In genomic region chr8:69940386-69940785, GRCm38 (mm10) we compare ENCODE assay signal across 13 mouse cellular contexts. TPM values are rescaled to one million over a fixed set of nuclear protein-coding genes. Genes with fewer than 3 reads are reported as not detected.
A peak's percentile ranks its signal among the peaks of the same experiment; 100 is the strongest.
DNase-seq lines count a peak whose midpoint lies in the region; ATAC-seq and TF ChIP-seq lines count a peak whose summit lies in the region.
"Had no signal": no experiment of that assay in that cellular context is flagged by ENCODE, and none has a peak within 500 bp of the region (broad histone marks: within the 10 kb centered on the region; RNA-seq: fewer than 3 reads in every experiment).

No protein-coding gene starts in this region.

- WGBS in heart, embryonic 10.5 days, result 86% methylated on average over 2 of the region's 2 CpGs
- 38% methylated on average over 2 of the region's 2 CpGs for WGBS in liver, embryonic 12.5 days (ENCODE audit: insufficient replicate concordance)
- WGBS in liver, postnatal 0 days (ENCODE audit: insufficient replicate concordance), result 43% methylated on average over 2 of the region's 2 CpGs

- peaks cover 14% of the 10 kb centered on the region for H3K36me3 ChIP-seq in heart, embryonic 10.5 days
- H3K36me3 ChIP-seq in liver, embryonic 12.5 days, result peaks cover 41% of the 10 kb centered on the region
- H3K36me3 ChIP-seq in liver, postnatal 0 days (replicated peaks; ENCODE audit: insufficient read depth, low read length), result peaks cover 8% of the 10 kb centered on the region

- no peak overlapping the region for H3K9ac ChIP-seq in liver, embryonic 12.5 days
- H3K9ac ChIP-seq in liver, postnatal 0 days (replicated peaks), result no peak overlapping the region
- H3K9ac ChIP-seq: limb, embryonic 15.5 days had no signal

- no peak for TF ChIP-seq CTCF in liver, postnatal 0 days (IDR thresholded peaks at IDR 0.05; ENCODE audit: low read depth)

- H3K27ac ChIP-seq in heart, embryonic 10.5 days, result peak overlapping the region; percentile 71
- peak overlapping the region; percentile 39; the same call in 1 of the 2 replicates for H3K27ac ChIP-seq in liver, embryonic 12.5 days
- no peak overlapping the region for H3K27ac ChIP-seq in liver, postnatal 0 days (ENCODE audit: low read depth)

- no peaks in the 10 kb centered on the region for H3K27me3 ChIP-seq in heart, embryonic 10.5 days (ENCODE audit: insufficient read depth, poor library complexity, severe bottlenecking)
- no peaks in the 10 kb centered on the region for H3K27me3 ChIP-seq in liver, embryonic 12.5 days (replicated peaks)
- no peaks in the 10 kb centered on the region for H3K27me3 ChIP-seq in liver, postnatal 0 days (ENCODE audit: insufficient read depth, low read length)
- H3K27me3 ChIP-seq: limb, embryonic 15.5 days had no signal

- no peak overlapping the region for H3K4me3 ChIP-seq in heart, embryonic 10.5 days
- no peak overlapping the region for H3K4me3 ChIP-seq in liver, embryonic 12.5 days
- no peak overlapping the region for H3K4me3 ChIP-seq in liver, postnatal 0 days (ENCODE audit: low read depth, low read length)
- H3K4me3 ChIP-seq: limb, embryonic 15.5 days had no signal

- H3K9me3 ChIP-seq in heart, embryonic 10.5 days, result no peaks in the 10 kb centered on the region
- H3K9me3 ChIP-seq in liver, embryonic 12.5 days (replicated peaks), result no peaks in the 10 kb centered on the region
- no peaks in the 10 kb centered on the region for H3K9me3 ChIP-seq in liver, postnatal 0 days (ENCODE audit: low read length)
- H3K9me3 ChIP-seq: limb, embryonic 15.5 days had no signal

- ATAC-seq in liver, embryonic 12.5 days, result no peak
- no peak for ATAC-seq in liver, postnatal 0 days
- ATAC-seq: forebrain, embryonic 14.5 days had no signal

- TF ChIP-seq EP300 in liver, postnatal 0 days (IDR thresholded peaks at IDR 0.05; ENCODE audit: low read depth), result no peak

- no peak for DNase-seq in heart, embryonic 10.5 days (ENCODE audit: low spot score)
- no peak for DNase-seq in heart, adult 18-20 months
- no peak for DNase-seq in liver, postnatal 0 days
- DNase-seq in induced T-regulatory cell, adult 2 months (ENCODE audit: low read depth), result peak; percentile 51
- DNase-seq in thymus, postnatal 36 days, result peak; percentile 32 to 38
- no peak for DNase-seq in layer of hippocampus, adult 18-20 months (ENCODE audit: low spot score in 2 of 2)
- DNase-seq in right cerebral cortex, postnatal 14 days, result no peak
- DNase-seq: B cell, adult 2 months; cerebellum, adult 2 months had no signal

- no peak overlapping the region for H3K4me2 ChIP-seq in liver, embryonic 12.5 days
- no peak overlapping the region for H3K4me2 ChIP-seq in liver, postnatal 0 days (ENCODE audit: low read depth, low read length)
- H3K4me2 ChIP-seq: limb, embryonic 15.5 days had no signal

- H3K4me1 ChIP-seq in heart, embryonic 10.5 days, result peaks cover 81% of the 10 kb centered on the region
- H3K4me1 ChIP-seq in liver, embryonic 12.5 days, result peaks cover 86% of the 10 kb centered on the region
- peaks cover 37% of the 10 kb centered on the region for H3K4me1 ChIP-seq in liver, postnatal 0 days (ENCODE audit: insufficient read depth)

RNA-seq across cellular contexts. Expression of gene Yjefn3, which starts 37.9 kb away (rescaled TPM):
- 6.7 and 8.7 TPM in 2 replicates for polyA plus RNA-seq in heart, embryonic 10.5 days (2016; fragmentation: Nextera tagmentation; extraction: Ambion mirVana)
- 10 to 100 TPM; 13.7 to 14.2 TPM for total RNA-seq in heart, adult 18-20 months (2021)
- polyA plus RNA-seq in liver, embryonic 12.5 days (2016; fragmentation: Nextera tagmentation; extraction: Ambion mirVana), result 0.74 and 0.86 TPM in 2 replicates
- 0.72 and 0.89 TPM in 2 replicates for polyA plus RNA-seq in liver, postnatal 0 days (2015; fragmentation: Nextera tagmentation; extraction: Ambion mirVana)
- 10 to 100 TPM; 37.5 to 39.6 TPM for total RNA-seq in layer of hippocampus, adult 18-20 months (2021)

RNA-seq across cellular contexts. Expression of gene Ndufa13, which starts 38.0 kb away (rescaled TPM):
- 217 and 256 TPM in 2 replicates for polyA plus RNA-seq in heart, embryonic 10.5 days (2016; fragmentation: Nextera tagmentation; extraction: Ambion mirVana)
- 100 to 1,000 TPM; 455 to 494 TPM for total RNA-seq in heart, adult 18-20 months (2021)
- polyA plus RNA-seq in liver, embryonic 12.5 days (2016; fragmentation: Nextera tagmentation; extraction: Ambion mirVana), result 121 and 122 TPM in 2 replicates
- polyA plus RNA-seq in liver, postnatal 0 days (2015; fragmentation: Nextera tagmentation; extraction: Ambion mirVana), result 152 TPM in 2 replicates
- total RNA-seq in layer of hippocampus, adult 18-20 months (2021), result 100 to 1,000 TPM; 154 to 158 TPM

RNA-seq across cellular contexts. Expression of gene Tssk6, which starts 38.4 kb away (rescaled TPM):
- 2.7 and 2.9 TPM in 2 replicates for polyA plus RNA-seq in heart, embryonic 10.5 days (2016; fragmentation: Nextera tagmentation; extraction: Ambion mirVana)
- total RNA-seq in heart, adult 18-20 months (2021), result under 1 TPM in 1 of 2 experiments, not detected in 1; 0.25 TPM
- polyA plus RNA-seq in liver, embryonic 12.5 days (2016; fragmentation: Nextera tagmentation; extraction: Ambion mirVana), result 3.8 and 4.5 TPM in 2 replicates
- 1.3 and 1.7 TPM in 2 replicates for polyA plus RNA-seq in liver, postnatal 0 days (2015; fragmentation: Nextera tagmentation; extraction: Ambion mirVana)
- under 1 TPM; 0.25 to 0.33 TPM for total RNA-seq in layer of hippocampus, adult 18-20 months (2021)
- total RNA-seq: gastrocnemius, postnatal 36 days had no signal

RNA-seq across cellular contexts. Expression of gene Cilp2, which starts 52.9 kb away (rescaled TPM):
- 0.48 and 0.63 TPM in 2 replicates for polyA plus RNA-seq in heart, embryonic 10.5 days (2016; fragmentation: Nextera tagmentation; extraction: Ambion mirVana)
- total RNA-seq in heart, adult 18-20 months (2021), result 1 to 10 TPM; 1.2 to 1.4 TPM
- polyA plus RNA-seq in liver, embryonic 12.5 days (2016; fragmentation: Nextera tagmentation; extraction: Ambion mirVana), result 0.14 and 0.33 TPM in 2 replicates
- polyA plus RNA-seq in liver, postnatal 0 days (2015; fragmentation: Nextera tagmentation; extraction: Ambion mirVana), result 0.02 TPM in 1 of 2 replicates, not detected in the other
- under 1 TPM; 0.48 to 0.59 TPM for total RNA-seq in layer of hippocampus, adult 18-20 months (2021)

RNA-seq across cellular contexts. Expression of gene Gatad2a, which starts 55.8 kb away (rescaled TPM):
- polyA plus RNA-seq in heart, embryonic 10.5 days (2016; fragmentation: Nextera tagmentation; extraction: Ambion mirVana), result 47.5 and 49.0 TPM in 2 replicates
- 10 to 100 TPM; 30.6 to 32.7 TPM for total RNA-seq in heart, adult 18-20 months (2021)
- 60.2 and 62.6 TPM in 2 replicates for polyA plus RNA-seq in liver, embryonic 12.5 days (2016; fragmentation: Nextera tagmentation; extraction: Ambion mirVana)
- 19.5 and 20.7 TPM in 2 replicates for polyA plus RNA-seq in liver, postnatal 0 days (2015; fragmentation: Nextera tagmentation; extraction: Ambion mirVana)
- 10 to 100 TPM; 32.5 to 37.3 TPM for total RNA-seq in layer of hippocampus, adult 18-20 months (2021)

Comparison
In these comparisons a context has a peak if more than half of its experiments do, and no peak if none do; other contexts are left out.
1. DNase-seq: peak in induced T-regulatory cell, adult 2 months (single experiment) and thymus, postnatal 36 days (2 of 2); none in heart, embryonic 10.5 days (single experiment), heart, adult 18-20 months (0 of 2), liver, postnatal 0 days (single experiment), layer of hippocampus, adult 18-20 months (0 of 2) and right cerebral cortex, postnatal 14 days (single experiment).